In the genomic region with DNA sequence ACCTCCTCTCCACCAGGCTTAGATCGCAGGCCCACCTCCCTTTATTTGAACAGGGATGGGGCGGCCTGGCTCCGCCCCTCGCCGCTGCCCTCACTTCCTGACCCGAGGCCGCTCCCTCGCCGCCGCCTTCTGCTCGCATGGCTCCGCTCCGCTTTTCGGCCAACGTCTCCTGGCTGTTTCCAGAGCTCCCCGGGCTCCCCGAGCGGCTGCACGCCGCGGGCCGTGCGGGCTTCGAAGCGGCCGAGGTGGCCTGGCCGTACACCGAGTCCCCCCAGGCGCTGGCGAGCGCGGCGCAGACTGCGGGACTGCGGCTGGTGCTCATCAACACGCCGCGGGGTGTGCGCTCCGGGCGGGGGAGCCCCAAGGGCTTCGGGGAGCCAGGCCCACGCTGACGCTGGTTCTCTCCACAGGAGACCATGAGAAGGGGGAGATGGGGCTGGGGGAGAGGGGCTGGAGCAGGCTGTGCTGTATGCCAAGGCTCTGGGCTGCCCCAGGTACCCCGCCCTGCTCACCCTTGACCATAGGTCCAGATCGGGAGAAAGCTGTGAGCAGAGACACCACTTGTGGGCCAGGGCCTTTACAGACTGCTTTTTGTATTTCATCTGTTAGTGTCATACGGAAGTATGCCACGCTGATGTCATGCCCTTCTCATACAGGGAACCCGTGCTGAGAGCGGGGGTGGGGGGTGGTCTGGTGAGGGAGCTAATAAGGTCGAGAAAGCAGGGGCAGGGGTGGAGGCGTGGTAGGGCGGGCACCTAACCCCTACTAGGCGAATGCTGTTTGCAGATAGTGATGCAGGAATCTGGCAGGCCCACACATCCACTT, we compare ENCODE assay signal across 8 mouse cellular contexts. TPM values are rescaled to one million over a fixed set of nuclear protein-coding genes. Genes with fewer than 3 reads are reported as not detected.
DNase-seq lines count a peak whose midpoint lies in the region; ATAC-seq lines count a peak whose summit lies in the region.

No protein-coding gene starts in this region.

- ATAC-seq in megakaryocyte-erythroid progenitor cell, adult 5-6 weeks (replicated peaks; ENCODE audit: low FRiP score, low TSS enrichment, poor library complexity, severe bottlenecking), result peak; percentile 76

- DNase-seq in adrenal gland, adult 2 months, result peak; percentile 89
- DNase-seq in embryo, embryonic 10 days (ENCODE audit: low spot score), result peak; percentile 90
- peak; percentile 72 for DNase-seq in gastrocnemius, postnatal 14 days
- peak; percentile 76 for DNase-seq in induced T-regulatory cell, adult 2 months (ENCODE audit: low read depth)
- DNase-seq in left cerebral cortex, postnatal 36 days (ENCODE audit: low spot score in 2 of 2), result peak; percentile 56 to 70
- DNase-seq in right cerebral cortex, postnatal 14 days, result peak; percentile 47
- peak; percentile 72 to 80 for DNase-seq in urinary bladder, postnatal 4 days (ENCODE audit: low spot score in 2 of 2)

- intact Hi-C loops in gastrocnemius, postnatal 14 days (cut with DNase I; ENCODE audit: low total_unique reads), result no loop called here
- intact Hi-C loops in left cerebral cortex, postnatal 36 days (cut with DNase I), result no loop called here

RNA-seq across cellular contexts. Expression of a gene that starts 49.0 kb away (rescaled TPM):
- total RNA-seq in adrenal gland, adult 2 months (2021), result 10 to 100 TPM; 17.1 to 18.0 TPM
- 36.6 and 39.7 TPM in 2 replicates for polyA plus RNA-seq in adrenal gland, adult 2 months (2012; rRNA removed)
- total RNA-seq in gastrocnemius, postnatal 14 days (2021), result 1 to 10 TPM; 5.6 to 7.1 TPM
- total RNA-seq in left cerebral cortex, postnatal 36 days (2021), result 10 to 100 TPM; 30.0 to 46.8 TPM
- total RNA-seq in megakaryocyte-erythroid progenitor cell, adult 5-6 weeks (2014; fragmentation: Nextera tagmentation), result 26.4 and 29.1 TPM in 2 replicates
- total RNA-seq in megakaryocyte-erythroid progenitor cell, adult 5-6 weeks (2017), result 4.3 and 17.6 TPM in 2 replicates

RNA-seq across cellular contexts. Expression of a gene that starts 49.0 kb away (rescaled TPM):
- total RNA-seq in adrenal gland, adult 2 months (2021), result 10 to 100 TPM; 55.6 to 68.1 TPM
- 10.6 and 12.1 TPM in 2 replicates for polyA plus RNA-seq in adrenal gland, adult 2 months (2012; rRNA removed)
- total RNA-seq in gastrocnemius, postnatal 14 days (2021), result 10 to 100 TPM; 37.6 to 38.3 TPM
- total RNA-seq in left cerebral cortex, postnatal 36 days (2021), result 10 to 100 TPM; 55.6 to 62.5 TPM
- total RNA-seq in megakaryocyte-erythroid progenitor cell, adult 5-6 weeks (2014; fragmentation: Nextera tagmentation), result 91.0 and 111 TPM in 2 replicates
- total RNA-seq in megakaryocyte-erythroid progenitor cell, adult 5-6 weeks (2017), result 70.2 and 96.7 TPM in 2 replicates

Comparison
In these comparisons a context has a peak if more than half of its experiments do, and no peak if none do; other contexts are left out.
1. Peak in every context shown above with its lines: DNase-seq and ATAC-seq.